Mouse (Mus musculus) MEL (cell line): ENCODE results near the gene Fcrlb. TPM values are rescaled to one million over a fixed set of nuclear protein-coding genes. Genes with fewer than 3 reads are reported as not detected.
A peak's percentile ranks its signal among the peaks of the same experiment; 100 is the strongest.

Experiments
- DNase-seq: peaks from one replicate; pipeline ENCODE4 v3.0.0; 2011; ENCODE audit warnings: low read depth, low spot score
- H3K27ac ChIP-seq: 2 replicates; pipeline ENCODE4 v1.5.1; 2012; ENCODE audit warnings: low read depth, mild to moderate bottlenecking, control low read depth, low read length, moderate library complexity; ENCODE audit not compliant: control insufficient read depth
- H3K27me3 ChIP-seq, 2 experiments: fragments of 150-350 bp in 1 of 2; sonication (generic) in 1 of 2; 2 replicates each; pipeline ENCODE4 v1.6.1; 2012; ENCODE audit warnings: low read length in 2 of 2, mild to moderate bottlenecking in 2 of 2, improper control_type of control experiment in 1 of 2, moderate library complexity in 1 of 2; ENCODE audit not compliant: insufficient read depth in 2 of 2, control insufficient read depth in 1 of 2
- H3K36me3 ChIP-seq, 2 experiments: 2 replicates each; pipeline ENCODE4 v1.6.1; 2012 to 2014; ENCODE audit warnings: low read length in 2 of 2, improper control_type of control experiment in 1 of 2, inconsistent platforms in 1 of 2, mild to moderate bottlenecking in 1 of 2; ENCODE audit not compliant: insufficient read depth in 2 of 2, control insufficient read depth in 1 of 2
- H3K4me1 ChIP-seq, 2 experiments: fragments of 150-350 bp in 1 of 2; sonication (generic) in 1 of 2; 2 replicates each; pipeline ENCODE4 v1.6.1; 2012; ENCODE audit warnings: low read length in 2 of 2, improper control_type of control experiment in 1 of 2, mild to moderate bottlenecking in 1 of 2; ENCODE audit not compliant: insufficient read depth in 2 of 2, control insufficient read depth in 1 of 2
- H3K4me3 ChIP-seq, 2 experiments: fragments of 150-350 bp in 1 of 2; sonication (generic) in 1 of 2; 2 replicates each; pipeline ENCODE4 v1.5.1; 2012; ENCODE audit warnings: low read depth in 2 of 2, low read length in 2 of 2, mild to moderate bottlenecking in 2 of 2, moderate library complexity in 2 of 2, control low read depth in 1 of 2, improper control_type of control experiment in 1 of 2; ENCODE audit not compliant: control insufficient read depth in 1 of 2, insufficient read depth in 1 of 2
- H3K79me2 ChIP-seq: 2 replicates; pipeline ENCODE4 v1.6.1; 2012; ENCODE audit warnings: mild to moderate bottlenecking, low read length, moderate library complexity; ENCODE audit not compliant: control insufficient read depth, poor library complexity, insufficient read depth
- H3K9ac ChIP-seq: 2 replicates; pipeline ENCODE4 v1.6.1; 2012; ENCODE audit warnings: low read depth, mild to moderate bottlenecking, control low read depth, low read length, moderate library complexity; ENCODE audit not compliant: control insufficient read depth, poor library complexity, severe bottlenecking
- H3K9me3 ChIP-seq: fragments of 150-350 bp; sonication (generic); replicated peaks from 2 replicates; pipeline ENCODE4 v1.6.1; 2012; ENCODE audit warnings: mild to moderate bottlenecking, low read length, improper control_type of control experiment, moderate library complexity; ENCODE audit not compliant: insufficient read depth
- BHLHE40 ChIP-seq: IDR thresholded peaks from 2 replicates; pipeline ENCODE4 v1.6.1; 2012; ENCODE audit warnings: low read depth, mild to moderate bottlenecking, inconsistent platforms, low read length, improper control_type of control experiment, borderline replicate concordance
- CHD1 ChIP-seq: IDR thresholded peaks from 2 replicates; pipeline ENCODE4 v1.6.1; 2012; ENCODE audit warnings: low read depth, mild to moderate bottlenecking, inconsistent platforms, low read length, improper control_type of control experiment
- CHD2 ChIP-seq: IDR thresholded peaks from 2 replicates; pipeline ENCODE4 v1.6.1; 2011; ENCODE audit warnings: low read length, improper control_type of control experiment
- CTCF ChIP-seq, 3 experiments: IDR thresholded peaks in 2 of 3; conservative IDR thresholded peaks in 1 of 3; 2 replicates each; pipeline ENCODE4 v1.5.1; 2011 to 2012; ENCODE audit warnings: low read length in 3 of 3, low read depth in 2 of 3, mild to moderate bottlenecking in 2 of 3, improper control_type of control experiment in 1 of 3, inconsistent platforms in 1 of 3, mixed read lengths in 1 of 3, moderate library complexity in 1 of 3; ENCODE audit not compliant: control insufficient read depth in 1 of 3, insufficient read depth in 1 of 3, poor library complexity in 1 of 3, severe bottlenecking in 1 of 3
- E2F4 ChIP-seq: IDR thresholded peaks from 2 replicates; pipeline ENCODE4 v1.6.1; 2011; ENCODE audit warnings: low read depth, low read length, improper control_type of control experiment, borderline replicate concordance
- ELF1 ChIP-seq: IDR thresholded peaks from 2 replicates; pipeline ENCODE4 v1.6.1; 2014; ENCODE audit warnings: low read depth, mild to moderate bottlenecking, inconsistent platforms, low read length, improper control_type of control experiment, moderate library complexity
- EP300 ChIP-seq, 2 experiments: IDR thresholded peaks; 2 replicates each; pipeline ENCODE4 v1.6.1; 2011; ENCODE audit warnings: improper control_type of control experiment in 2 of 2, low read length in 2 of 2, low read depth in 1 of 2, mild to moderate bottlenecking in 1 of 2
- ETS1 ChIP-seq: IDR thresholded peaks from 2 replicates; pipeline ENCODE4 v1.6.1; 2012; ENCODE audit warnings: low read depth, mild to moderate bottlenecking, inconsistent platforms, low read length, improper control_type of control experiment, moderate library complexity
- GABPA ChIP-seq: IDR thresholded peaks from 2 replicates; pipeline ENCODE4 v1.6.1; 2012; ENCODE audit warnings: low read depth, mild to moderate bottlenecking, inconsistent platforms, low read length, improper control_type of control experiment, moderate library complexity
- GATA1 ChIP-seq: IDR thresholded peaks from 2 replicates; pipeline ENCODE4 v1.6.1; 2011; ENCODE audit warnings: low read depth, low read length, improper control_type of control experiment
- HCFC1 ChIP-seq: IDR thresholded peaks from 2 replicates; pipeline ENCODE4 v1.6.1; 2012; ENCODE audit warnings: low read depth, mild to moderate bottlenecking, inconsistent platforms, low read length, improper control_type of control experiment, moderate library complexity
- JUND ChIP-seq: IDR thresholded peaks from 2 replicates; pipeline ENCODE4 v1.6.1; 2011; ENCODE audit warnings: low read depth, mild to moderate bottlenecking, improper control_type of control experiment, low read length
- KAT2A ChIP-seq: conservative IDR thresholded peaks from 2 replicates; pipeline ENCODE4 v1.6.1; 2012; ENCODE audit warnings: low read depth, low read length, improper control_type of control experiment, inconsistent platforms
- MAFK ChIP-seq: IDR thresholded peaks from 2 replicates; pipeline ENCODE4 v1.6.1; 2011; ENCODE audit warnings: low read depth, mild to moderate bottlenecking, low read length, improper control_type of control experiment, borderline replicate concordance
- MAX ChIP-seq: IDR thresholded peaks from 2 replicates; pipeline ENCODE4 v1.6.1; 2011; ENCODE audit warnings: low read length, improper control_type of control experiment
- MAZ ChIP-seq: IDR thresholded peaks from 2 replicates; pipeline ENCODE4 v1.6.1; 2012; ENCODE audit warnings: low read depth, mild to moderate bottlenecking, inconsistent platforms, low read length, improper control_type of control experiment
- MEF2A ChIP-seq: IDR thresholded peaks from 2 replicates; pipeline ENCODE4 v1.6.1; 2014; ENCODE audit warnings: low read depth, mild to moderate bottlenecking, inconsistent platforms, low read length, improper control_type of control experiment; ENCODE audit not compliant: poor library complexity, insufficient replicate concordance, severe bottlenecking; ENCODE audit errors: extremely low read depth
- MXI1 ChIP-seq: IDR thresholded peaks from 2 replicates; pipeline ENCODE4 v1.6.1; 2011; ENCODE audit warnings: mild to moderate bottlenecking, low read depth, low read length, improper control_type of control experiment
- MYB ChIP-seq: IDR thresholded peaks from 2 replicates; pipeline ENCODE4 v1.6.1; 2011; ENCODE audit warnings: mild to moderate bottlenecking, low read depth, low read length, improper control_type of control experiment
- MYC ChIP-seq: IDR thresholded peaks from 2 replicates; pipeline ENCODE4 v1.6.1; 2011; ENCODE audit warnings: low read depth, mild to moderate bottlenecking, low read length, improper control_type of control experiment, moderate library complexity
- NELFE ChIP-seq: IDR thresholded peaks from 2 replicates; pipeline ENCODE4 v1.6.1; 2011; ENCODE audit warnings: low read depth, low read length, improper control_type of control experiment
- NRF1 ChIP-seq: IDR thresholded peaks from 2 replicates; pipeline ENCODE4 v1.6.1; 2014; ENCODE audit warnings: low read depth, mild to moderate bottlenecking, inconsistent platforms, low read length, improper control_type of control experiment, moderate library complexity; ENCODE audit not compliant: poor library complexity, insufficient read depth, severe bottlenecking
- POLR2A ChIP-seq, 2 experiments: IDR thresholded peaks; 2 replicates each; pipeline ENCODE4 v1.6.1; 2011 to 2012; ENCODE audit warnings: low read length in 2 of 2, mild to moderate bottlenecking in 2 of 2, control low read depth in 1 of 2, improper control_type of control experiment in 1 of 2, low read depth in 1 of 2, moderate library complexity in 1 of 2; ENCODE audit not compliant: control insufficient read depth in 1 of 2, insufficient read depth in 1 of 2, poor library complexity in 1 of 2
- POLR2AphosphoS2 ChIP-seq: IDR thresholded peaks from 2 replicates; pipeline ENCODE4 v1.6.1; 2011; ENCODE audit warnings: low read length, improper control_type of control experiment
- POLR2AphosphoS5 ChIP-seq: IDR thresholded peaks from 2 replicates; pipeline ENCODE4 v1.6.1; 2012; ENCODE audit warnings: low read depth, borderline replicate concordance, mild to moderate bottlenecking, inconsistent platforms, low read length, moderate library complexity, mixed read lengths
- RAD21 ChIP-seq: IDR thresholded peaks from 2 replicates; pipeline ENCODE4 v1.6.1; 2011; ENCODE audit warnings: mild to moderate bottlenecking, low read depth, low read length, improper control_type of control experiment
- RCOR1 ChIP-seq: IDR thresholded peaks from 2 replicates; pipeline ENCODE4 v1.6.1; 2012; ENCODE audit warnings: low read depth, mild to moderate bottlenecking, inconsistent platforms, low read length, improper control_type of control experiment
- SIN3A ChIP-seq: IDR thresholded peaks from 2 replicates; pipeline ENCODE4 v1.6.1; 2012; ENCODE audit warnings: low read length, improper control_type of control experiment, inconsistent platforms
- SMC3 ChIP-seq: IDR thresholded peaks from 2 replicates; pipeline ENCODE4 v1.6.1; 2011; ENCODE audit warnings: low read depth, low read length, improper control_type of control experiment
- TAL1 ChIP-seq: IDR thresholded peaks from 2 replicates; pipeline ENCODE4 v1.6.1; 2012; ENCODE audit warnings: mild to moderate bottlenecking, inconsistent platforms, low read length, moderate library complexity, mixed read lengths
- TBP ChIP-seq: IDR thresholded peaks from 2 replicates; pipeline ENCODE4 v1.8.0; 2011; ENCODE audit warnings: low read depth, low read length, improper control_type of control experiment
- TCF12 ChIP-seq: IDR thresholded peaks from 2 replicates; pipeline ENCODE4 v1.6.1; 2014; ENCODE audit warnings: low read depth, mild to moderate bottlenecking, inconsistent platforms, low read length, improper control_type of control experiment, moderate library complexity
- UBTF ChIP-seq: IDR thresholded peaks from 2 replicates; pipeline ENCODE4 v1.6.1; 2012; ENCODE audit warnings: low read depth, mild to moderate bottlenecking, inconsistent platforms, low read length, improper control_type of control experiment, moderate library complexity, borderline replicate concordance; ENCODE audit not compliant: insufficient read depth
- USF1 ChIP-seq: IDR thresholded peaks from 2 replicates; pipeline ENCODE4 v1.6.1; 2014; ENCODE audit warnings: low read depth, mild to moderate bottlenecking, inconsistent platforms, low read length, improper control_type of control experiment, moderate library complexity
- USF2 ChIP-seq, 2 experiments: IDR thresholded peaks; 2 replicates each; pipeline ENCODE4 v1.6.1; 2011 to 2012; ENCODE audit warnings: improper control_type of control experiment in 2 of 2, low read length in 2 of 2, borderline replicate concordance in 1 of 2, inconsistent platforms in 1 of 2, low read depth in 1 of 2, mild to moderate bottlenecking in 1 of 2; ENCODE audit not compliant: insufficient read depth in 1 of 2
- ZKSCAN1 ChIP-seq: IDR thresholded peaks from 2 replicates; pipeline ENCODE4 v1.6.1; 2012; ENCODE audit warnings: low read depth, mild to moderate bottlenecking, inconsistent platforms, low read length, improper control_type of control experiment, moderate library complexity
- ZMIZ1 ChIP-seq: IDR thresholded peaks from 2 replicates; pipeline ENCODE4 v1.6.1; 2012; ENCODE audit warnings: low read depth, mild to moderate bottlenecking, inconsistent platforms, low read length, improper control_type of control experiment, moderate library complexity
- ZNF384 ChIP-seq: IDR thresholded peaks from 2 replicates; pipeline ENCODE4 v1.6.1; 2012; ENCODE audit warnings: low read depth, mild to moderate bottlenecking, inconsistent platforms, low read length, improper control_type of control experiment
- polyA plus RNA-seq, 2 experiments: library from polyadenylated mRNA; stranded (reverse) in 1 of 2; unstranded in 1 of 2; fragments of >175 nt in 1 of 2; fragments of >200 nt in 1 of 2; gene quantifications; 2 replicates each; pipeline versions ENCODE4 v1.2.1 to v1.2.4; 2012; ENCODE audit warnings: low replicate concordance in 2 of 2, low read depth in 1 of 2; ENCODE audit not compliant: insufficient read length in 2 of 2, insufficient read depth in 1 of 2, missing spikeins in 1 of 2
- total RNA-seq: library from RNA; depleted of rRNA; stranded (reverse); fragments of 300-350 nt; gene quantifications from 2 replicates; pipeline ENCODE4 v1.2.3, GENCODE M21; 2012

Fcrlb gene
- total and polyA plus RNA-seq, 3 experiments: not detected

- no peak overlapping the region for H3K4me3 ChIP-seq
- H3K27me3 ChIP-seq: no peaks in the 10 kb centered on the region
- H3K27ac ChIP-seq: peak overlapping the region; percentile 51
- H3K4me1 ChIP-seq: peaks cover 3 to 4% of the 10 kb centered on the region in 2 experiments; a peak in 2 of 4 replicates
- peaks cover 2% of the 10 kb centered on the region; the same call in 1 of the 2 replicates for H3K9me3 ChIP-seq
- DNase-seq: peak; percentile 78
- H3K36me3 ChIP-seq: peaks cover 0 to 2% of the 10 kb centered on the region in 2 experiments; a peak in 2 of 4 replicates
- H3K9ac ChIP-seq: no peak overlapping the region
- H3K79me2 ChIP-seq: no peaks in the 10 kb centered on the region
- TF ChIP-seq USF2 (IDR thresholded peaks at IDR 0.05; ENCODE audit: borderline replicate concordance in 1 of 2, insufficient read depth in 1 of 2, low read depth in 1 of 2, low read length in 2 of 2) (no peak), POLR2A (IDR thresholded peaks at IDR 0.05; ENCODE audit: control insufficient read depth in 1 of 2, insufficient read depth in 1 of 2, low read depth in 1 of 2, low read length in 2 of 2, poor library complexity in 1 of 2) (no peak), CHD2 (no peak), ZMIZ1 (no peak), MAX (no peak), MXI1 (no peak), POLR2AphosphoS2 (no peak), BHLHE40 (no peak), USF1 (no peak), E2F4 (no peak), JUND (no peak), TAL1 (peak; percentile 50), GABPA (peak; percentile 81), TBP (no peak), SMC3 (no peak), POLR2AphosphoS5 (no peak), KAT2A (no peak), MEF2A (no peak), CTCF (IDR thresholded peaks at IDR 0.05 in 2 of 3, conservative IDR thresholded peaks at IDR 0.05 in 1 of 3; ENCODE audit: control insufficient read depth in 1 of 3, insufficient read depth in 1 of 3, low read depth in 2 of 3, low read length in 3 of 3, poor library complexity in 1 of 3, severe bottlenecking in 1 of 3) (no peak), GATA1 (peak; percentile 90), MYB (no peak), ETS1 (peak; percentile 76), MAZ (no peak), RCOR1 (peak; percentile 53; the same call in 1 of the 2 replicates), SIN3A (no peak), HCFC1 (no peak), ELF1 (0 out of 2 replicates have a peak, but pooled peaks have one; percentile 36), RAD21 (no peak), UBTF (no peak), MAFK (peak; percentile 68; the same call in 1 of the 2 replicates), ZNF384 (no peak), TCF12 (peak; percentile 46; the same call in 1 of the 2 replicates), CHD1 (no peak), EP300 (IDR thresholded peaks at IDR 0.05; ENCODE audit: low read depth in 1 of 2, low read length in 2 of 2) (peak; percentile 66 to 68), NELFE (no peak), ZKSCAN1 (no peak), NRF1 (no peak), MYC (no peak)
Measured at GRCm38 (mm10) chr1:170950772-170951171, 38.0 kb upstream of the Fcrlb start.
